Mouse (Mus musculus): ENCODE measurements around the gene Sp2. TPM values are rescaled to one million over a fixed set of nuclear protein-coding genes. Genes with fewer than 3 reads are reported as not detected.

Sp2 gene
- total and polyA plus RNA-seq, 3 experiments = 15.4 to 19.3 (median 18.6) TPM

- DNase-seq = no peak
Observed at GRCm38 (mm10) chr11:96908594-96908993, 74.2 kb downstream of the Sp2 start.

GRCm38 (mm10) chr11:96906431-96907161 lies 76.2 kb downstream of the Sp2 start:
- DNase-seq = no peak

Other genes starting within 250 kb of the Sp2 start
- 10 to 100 TPM; 22.7 to 31.2 TPM for gene Snx11, start 205.4 kb downstream of the Sp2 start, total RNA-seq (2021)
- gene Snx11, start 205.4 kb downstream of the Sp2 start, polyA plus RNA-seq (2012; rRNA removed) = 12.4 and 12.6 TPM in 2 replicates
- gene Cbx1, start 193.8 kb downstream of the Sp2 start, total RNA-seq (2021) = 10 to 100 TPM; 65.7 to 72.8 TPM
- gene Cbx1, start 193.8 kb downstream of the Sp2 start, polyA plus RNA-seq (2012; rRNA removed) = 40.0 and 58.2 TPM in 2 replicates
- gene Nfe2l1, start 153.0 kb downstream of the Sp2 start, total RNA-seq (2021) = 100 to 1,000 TPM; 497 to 817 TPM
- gene Nfe2l1, start 153.0 kb downstream of the Sp2 start, polyA plus RNA-seq (2012; rRNA removed) = 504 and 806 TPM in 2 replicates
- 10 to 100 TPM; 57.1 to 76.8 TPM for gene Copz2, start 133.1 kb downstream of the Sp2 start, total RNA-seq (2021)
- 90.7 and 107 TPM in 2 replicates for gene Copz2, start 133.1 kb downstream of the Sp2 start, polyA plus RNA-seq (2012; rRNA removed)
- 10 to 100 TPM; 39.8 to 52.9 TPM for gene Cdk5rap3, start 66.5 kb downstream of the Sp2 start, total RNA-seq (2021)
- 32.8 and 35.4 TPM in 2 replicates for gene Cdk5rap3, start 66.5 kb downstream of the Sp2 start, polyA plus RNA-seq (2012; rRNA removed)
- gene Prr15l, start 54.9 kb downstream of the Sp2 start, total RNA-seq (2021) = under 1 TPM; 0.52 to 0.66 TPM
- gene Prr15l, start 54.9 kb downstream of the Sp2 start, polyA plus RNA-seq (2012; rRNA removed) = not detected in 2 replicates
- 10 to 100 TPM; 29.3 to 37.4 TPM for gene Pnpo, start 39.0 kb downstream of the Sp2 start, total RNA-seq (2021)
- gene Pnpo, start 39.0 kb downstream of the Sp2 start, polyA plus RNA-seq (2012; rRNA removed) = 43.0 and 52.9 TPM in 2 replicates
- gene Sp6, start 30.4 kb upstream of the Sp2 start, total RNA-seq (2021) = under 1 TPM; 0.09 to 0.24 TPM
- gene Sp6, start 30.4 kb upstream of the Sp2 start, polyA plus RNA-seq (2012; rRNA removed) = 0.10 and 0.31 TPM in 2 replicates
- gene Scrn2, start 47.0 kb upstream of the Sp2 start, total RNA-seq (2021) = 10 to 100 TPM; 13.3 to 25.0 TPM
- gene Scrn2, start 47.0 kb upstream of the Sp2 start, polyA plus RNA-seq (2012; rRNA removed) = 27.6 and 28.6 TPM in 2 replicates
- gene Lrrc46, start 58.4 kb upstream of the Sp2 start, total RNA-seq (2021) = 1 to 10 TPM in 1 of 2 experiments, under 1 TPM in 1; 0.98 to 1.1 TPM
- gene Lrrc46, start 58.4 kb upstream of the Sp2 start, polyA plus RNA-seq (2012; rRNA removed) = 0.47 and 0.50 TPM in 2 replicates
- 100 to 1,000 TPM; 130 to 154 TPM for gene Mrpl10, start 58.6 kb upstream of the Sp2 start, total RNA-seq (2021)
- 197 and 276 TPM in 2 replicates for gene Mrpl10, start 58.6 kb upstream of the Sp2 start, polyA plus RNA-seq (2012; rRNA removed)
- gene Osbpl7, start 67.7 kb upstream of the Sp2 start, total RNA-seq (2021) = 10 to 100 TPM in 1 of 2 experiments, 1 to 10 TPM in 1; 7.4 to 12.7 TPM
- 14.8 and 16.0 TPM in 2 replicates for gene Osbpl7, start 67.7 kb upstream of the Sp2 start, polyA plus RNA-seq (2012; rRNA removed)
- gene Tbx21, start 132.4 kb upstream of the Sp2 start, total RNA-seq (2021) = under 1 TPM; 0.26 to 0.31 TPM
- gene Tbx21, start 132.4 kb upstream of the Sp2 start, polyA plus RNA-seq (2012; rRNA removed) = 0.53 and 0.73 TPM in 2 replicates
- 10 to 100 TPM in 1 of 2 experiments, 1 to 10 TPM in 1; 9.7 to 13.1 TPM for gene Tbkbp1, start 168.5 kb upstream of the Sp2 start, total RNA-seq (2021)
- 33.8 and 53.8 TPM in 2 replicates for gene Tbkbp1, start 168.5 kb upstream of the Sp2 start, polyA plus RNA-seq (2012; rRNA removed)
- 100 to 1,000 TPM in 1 of 2 experiments, 10 to 100 TPM in 1; 98.1 to 113 TPM for gene Kpnb1, start 204.9 kb upstream of the Sp2 start, total RNA-seq (2021)
- 8.8 and 11.4 TPM in 2 replicates for gene Kpnb1, start 204.9 kb upstream of the Sp2 start, polyA plus RNA-seq (2012; rRNA removed)

Data from adrenal gland, adult 2 months (tissue).